Mouse (Mus musculus): ENCODE measurements around the gene Saa2. TPM values are rescaled to one million over a fixed set of nuclear protein-coding genes. Genes with fewer than 3 reads are reported as not detected.

Saa2 gene
- total RNA-seq, 2 experiments from 2014 or later, result not detected

DNA sequence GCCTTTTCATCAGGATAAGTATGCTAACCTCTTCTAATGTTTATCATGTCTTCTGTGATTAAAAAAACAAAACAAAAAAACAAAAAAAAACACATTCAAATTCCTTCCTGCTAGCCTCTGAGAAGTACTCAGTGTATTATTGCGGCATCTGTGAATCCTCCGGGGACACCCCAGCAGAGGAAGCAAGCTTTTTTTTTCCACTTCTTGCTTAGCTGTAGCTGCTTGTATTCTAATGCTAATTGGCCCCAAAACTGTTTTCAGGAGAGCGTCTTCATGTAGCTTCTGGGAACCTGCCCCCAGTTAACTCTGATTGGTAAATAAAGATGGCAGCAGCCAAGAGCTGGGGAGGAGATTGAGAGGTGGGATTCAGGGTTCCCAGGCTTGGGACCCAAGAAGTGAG is 3.1 kb upstream of the Saa2 start:
- no peak for ATAC-seq (replicated peaks; ENCODE audit: low FRiP score, low TSS enrichment, poor library complexity, severe bottlenecking)

DNA sequence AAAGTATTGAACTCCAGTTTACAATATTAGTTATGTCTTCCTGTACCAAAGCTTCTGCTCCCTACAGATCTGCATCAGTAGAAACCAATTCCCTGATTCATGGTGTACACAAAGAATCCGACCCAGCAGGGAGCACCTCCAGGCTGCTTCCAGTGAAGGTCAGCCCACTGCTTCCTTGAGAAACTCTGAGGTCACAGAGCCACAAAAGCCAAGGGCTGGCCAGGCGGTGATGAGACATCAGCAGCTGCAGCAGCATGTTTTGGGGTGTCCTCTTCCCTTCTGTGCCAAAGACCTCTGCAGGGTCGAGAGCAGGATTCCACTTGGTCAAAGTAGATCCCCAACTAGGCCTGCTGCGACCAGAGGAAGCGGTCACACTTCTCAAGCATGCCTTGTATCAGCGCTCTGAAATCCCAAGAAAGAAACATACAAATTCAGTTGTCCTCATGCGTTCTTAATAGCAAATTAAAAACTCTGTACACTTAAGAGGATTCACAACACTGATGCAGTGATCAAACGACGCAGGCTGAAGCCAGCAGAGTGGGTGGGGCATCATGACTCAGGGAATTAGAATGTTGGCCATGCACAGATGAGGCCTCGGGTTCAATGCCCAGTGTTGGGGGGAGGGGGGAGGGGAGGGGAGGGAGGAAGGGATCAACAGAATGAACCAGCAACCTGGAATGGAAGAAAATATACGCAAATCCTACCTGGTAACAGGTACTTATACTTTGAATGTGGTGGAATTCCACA is 9.6 kb downstream of the Saa2 start:
- ATAC-seq (replicated peaks; ENCODE audit: low FRiP score, low TSS enrichment, poor library complexity, severe bottlenecking), result no peak

DNA sequence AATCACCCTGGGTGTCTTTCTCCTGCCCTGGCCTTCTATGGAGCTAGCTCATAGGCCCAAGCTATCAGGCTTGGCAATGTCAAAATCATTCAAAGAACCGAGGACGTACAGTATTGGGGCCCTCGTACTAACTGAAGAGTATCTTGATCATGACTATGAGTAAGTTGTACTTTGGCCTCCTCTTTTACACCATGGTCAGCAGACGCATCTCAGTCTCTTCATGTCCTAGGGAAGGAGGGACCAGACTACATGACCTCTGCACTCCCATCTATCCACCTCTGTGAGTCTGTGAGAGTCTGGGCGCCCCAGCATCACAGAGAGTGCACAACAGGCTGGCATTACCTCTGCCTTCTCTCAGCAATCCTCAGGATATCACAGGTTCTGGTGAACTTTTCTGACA is 11.0 kb downstream of the Saa2 start:
- no peak for ATAC-seq (replicated peaks; ENCODE audit: low FRiP score, low TSS enrichment, poor library complexity, severe bottlenecking)

DNA sequence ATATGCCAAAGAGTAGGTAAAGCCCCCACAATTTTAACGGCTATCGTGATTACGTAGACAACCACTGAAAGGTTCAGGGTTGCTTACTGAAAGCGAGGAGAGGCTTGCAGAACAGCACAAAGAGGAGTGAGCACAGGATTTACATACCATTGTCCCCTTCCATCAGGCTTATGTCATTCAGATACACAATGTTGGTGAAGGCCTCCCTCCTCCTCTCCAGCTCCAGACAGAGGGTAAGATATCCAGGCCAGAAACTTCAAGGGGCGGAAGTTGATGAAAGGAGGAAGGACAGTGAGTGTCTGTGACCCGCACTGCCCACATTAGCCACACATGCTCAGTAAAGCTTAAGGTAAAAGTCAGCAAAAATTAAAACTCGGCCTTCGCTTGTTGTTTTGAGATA is 13.1 kb downstream of the Saa2 start:
- no peak for ATAC-seq (replicated peaks; ENCODE audit: low FRiP score, low TSS enrichment, poor library complexity, severe bottlenecking)

DNA sequence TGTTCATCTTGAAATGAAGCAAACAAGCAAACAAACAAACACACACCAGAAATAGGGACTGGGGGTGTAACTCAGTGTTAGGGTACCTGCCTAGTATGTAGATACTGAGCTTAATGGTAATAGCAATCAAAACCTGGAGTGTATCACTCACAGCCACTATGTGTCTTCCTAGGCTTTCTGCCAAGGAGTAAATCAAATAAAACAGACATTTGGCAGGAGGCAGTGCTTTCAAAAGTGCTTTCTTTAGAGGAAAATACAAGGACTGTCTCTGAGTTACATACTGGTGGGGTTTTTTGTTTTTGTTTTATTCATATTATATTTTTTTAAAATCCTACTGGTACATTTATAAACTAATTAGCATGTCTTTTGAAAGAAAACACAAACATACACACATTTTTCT is 15.8 kb downstream of the Saa2 start:
- no peak for ATAC-seq (replicated peaks; ENCODE audit: low FRiP score, low TSS enrichment, poor library complexity, severe bottlenecking)

DNA sequence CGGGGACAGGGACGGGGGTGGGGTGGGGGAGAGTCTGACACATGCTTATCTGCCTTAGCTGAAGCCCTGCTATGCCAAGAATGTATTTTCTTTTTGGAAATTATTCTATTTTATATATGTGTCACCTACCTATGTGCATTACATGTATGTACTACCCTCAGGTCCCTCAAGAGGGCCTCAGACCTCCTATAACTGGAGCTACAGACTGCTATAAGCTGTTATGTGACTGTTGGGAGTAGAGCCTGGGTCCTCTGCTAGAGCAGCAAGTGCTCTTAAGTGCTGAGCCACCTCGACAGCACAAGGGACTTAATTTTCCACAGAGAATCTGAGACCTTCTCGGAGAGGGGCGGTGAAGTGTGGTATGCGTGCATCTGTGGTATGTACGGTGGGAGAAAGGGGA is 16.9 kb downstream of the Saa2 start:
- ATAC-seq (replicated peaks; ENCODE audit: low FRiP score, low TSS enrichment, poor library complexity, severe bottlenecking), result no peak

DNA sequence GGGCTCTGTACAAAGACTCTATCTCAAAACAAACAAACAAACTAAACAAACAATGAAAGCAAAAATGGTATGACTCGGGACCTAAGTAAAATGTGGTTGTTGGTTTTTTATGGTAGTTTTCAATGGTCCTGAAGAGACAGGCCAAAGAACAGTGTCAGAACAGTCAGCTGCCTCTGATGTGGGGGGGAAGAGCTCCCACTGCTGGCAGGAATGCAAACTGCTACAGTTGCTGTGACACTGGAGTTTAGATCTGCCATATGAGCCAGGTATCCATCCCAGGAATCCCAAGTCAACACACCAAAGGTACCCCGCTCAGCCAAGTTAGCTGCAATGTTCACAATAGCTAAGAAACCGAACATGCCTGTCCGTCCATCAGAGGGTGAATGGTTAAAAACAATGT is 19.1 kb downstream of the Saa2 start:
- ATAC-seq (replicated peaks; ENCODE audit: low FRiP score, low TSS enrichment, poor library complexity, severe bottlenecking), result peak; percentile 74

DNA sequence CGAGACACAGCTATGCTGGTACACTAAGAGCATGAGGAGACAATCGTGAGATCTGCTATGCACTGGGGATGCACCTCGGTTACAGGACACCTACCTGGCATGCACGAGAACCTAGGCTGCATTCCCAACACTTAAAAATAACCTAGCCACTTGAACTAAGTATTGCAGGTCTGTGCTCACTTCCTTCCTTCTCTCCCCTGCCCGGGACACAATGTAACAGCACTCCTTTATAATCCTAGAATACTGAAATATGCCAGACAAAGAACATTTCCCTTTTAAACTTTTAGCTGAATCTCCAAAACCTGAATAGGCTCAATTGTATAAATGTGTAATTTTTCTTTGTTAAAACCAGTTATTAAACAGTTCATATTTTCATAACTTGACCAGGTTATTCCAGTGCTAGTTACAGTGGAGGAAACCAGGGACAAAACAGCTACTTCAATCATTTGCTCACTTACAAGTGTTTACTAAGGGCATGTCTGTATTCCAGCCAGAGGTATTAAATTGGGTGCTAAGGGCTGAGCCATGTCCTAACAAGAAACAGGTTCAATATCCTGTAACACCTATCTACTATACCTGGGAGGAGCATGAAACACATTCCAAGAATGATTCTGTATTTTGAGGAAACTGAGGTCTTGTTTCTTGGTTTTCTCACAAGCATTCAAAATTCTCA is 37.7 kb downstream of the Saa2 start:
- ATAC-seq (replicated peaks; ENCODE audit: low FRiP score, low TSS enrichment, poor library complexity, severe bottlenecking), result no peak

DNA sequence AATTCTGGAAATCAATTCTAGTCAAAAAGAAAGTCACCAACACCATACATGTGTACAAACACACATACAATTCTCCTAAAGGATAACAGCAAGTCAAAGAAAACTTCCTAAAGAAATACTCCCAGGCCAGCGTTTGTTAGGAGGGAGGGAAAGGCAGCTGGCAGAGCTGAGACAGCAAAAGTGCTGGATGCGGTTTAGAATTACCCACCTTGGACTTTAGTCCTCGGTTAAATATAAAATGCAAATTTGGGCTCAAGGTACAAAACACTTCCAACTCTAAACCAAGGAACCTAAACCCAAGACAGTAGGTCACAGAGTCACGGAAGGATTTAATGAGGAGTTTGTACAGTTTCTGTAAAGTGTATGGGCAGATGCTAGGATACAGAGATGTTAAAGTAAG is 42.3 kb downstream of the Saa2 start:
- ATAC-seq (replicated peaks; ENCODE audit: low FRiP score, low TSS enrichment, poor library complexity, severe bottlenecking), result no peak

DNA sequence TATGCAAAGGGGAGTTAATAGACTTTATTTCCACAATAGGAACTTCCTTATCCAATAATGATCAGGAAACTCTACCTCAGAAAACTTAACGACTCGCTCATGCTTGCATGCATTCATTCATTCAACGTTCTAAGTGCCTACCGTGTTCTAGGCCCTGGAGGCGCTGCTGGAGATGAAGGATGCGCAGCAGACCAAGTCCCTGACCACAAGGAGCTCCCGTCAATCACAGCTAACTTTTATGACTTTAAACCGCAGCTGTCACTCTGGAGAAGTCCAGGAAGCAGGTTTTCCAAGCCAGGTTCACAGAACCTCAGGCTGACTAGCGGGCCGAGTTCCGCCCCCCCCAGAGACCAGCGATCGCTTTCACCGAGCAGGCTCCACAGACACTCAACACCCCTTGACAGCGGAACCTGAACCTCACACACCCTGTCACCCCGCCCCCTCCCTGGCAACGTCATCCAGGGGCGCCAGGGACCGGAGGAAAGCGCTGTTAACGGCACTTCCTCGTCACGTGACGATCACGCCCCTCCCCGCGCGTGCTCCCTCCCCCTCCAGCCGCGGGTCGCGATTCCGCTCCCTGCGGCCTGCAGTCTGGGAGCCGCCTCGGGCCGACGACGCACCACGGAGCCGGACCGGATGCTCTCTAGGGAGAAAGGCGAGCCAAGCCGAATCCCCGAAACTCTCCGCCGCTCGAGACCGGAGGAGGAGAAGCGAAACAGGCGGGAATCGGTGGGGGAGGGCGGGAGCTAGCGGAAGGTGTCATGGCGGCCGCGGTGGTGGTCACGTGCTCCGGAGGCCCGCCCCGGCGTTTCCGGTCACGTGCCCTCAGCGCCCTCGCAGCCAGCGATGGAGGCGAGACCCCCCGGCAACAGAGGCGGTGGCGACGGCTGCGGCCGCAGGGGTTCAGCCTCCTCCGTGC is 44.0 kb downstream of the Saa2 start, which contains the start of the genes Hps5 and Gtf2h1:
Hps5 (minus strand) TSS at position 778 of the 919 bp plus-strand sequence.
Gtf2h1 (plus strand) TSS at position 817 of the 919 bp plus-strand sequence.
- ATAC-seq (replicated peaks; ENCODE audit: low FRiP score, low TSS enrichment, poor library complexity, severe bottlenecking), result peak; percentile 99

DNA sequence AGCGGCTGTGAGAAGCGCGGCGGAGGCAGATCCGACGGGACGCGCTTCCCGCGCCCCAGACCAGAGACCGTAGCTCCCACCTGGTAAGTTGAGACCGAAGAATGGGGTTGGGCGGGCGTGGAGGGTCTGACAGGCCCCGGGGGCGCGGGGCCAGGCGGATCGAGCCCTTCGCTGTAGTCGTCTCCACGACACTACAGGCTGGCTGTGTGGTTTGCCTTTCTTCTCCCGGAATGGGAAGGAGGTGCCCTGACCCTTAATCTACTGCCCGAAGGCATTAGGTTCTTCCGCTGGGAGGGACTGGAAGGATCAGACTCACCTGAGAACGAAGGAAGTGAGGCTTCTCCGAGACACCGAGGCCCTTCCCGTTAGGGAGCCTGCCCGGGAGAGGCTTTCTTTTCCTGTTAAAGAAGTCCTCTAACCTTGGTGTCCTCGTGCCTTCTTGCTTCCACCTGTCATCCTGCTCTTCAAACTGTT is 44.7 kb downstream of the Saa2 start:
- ATAC-seq (replicated peaks; ENCODE audit: low FRiP score, low TSS enrichment, poor library complexity, severe bottlenecking), result no peak

DNA sequence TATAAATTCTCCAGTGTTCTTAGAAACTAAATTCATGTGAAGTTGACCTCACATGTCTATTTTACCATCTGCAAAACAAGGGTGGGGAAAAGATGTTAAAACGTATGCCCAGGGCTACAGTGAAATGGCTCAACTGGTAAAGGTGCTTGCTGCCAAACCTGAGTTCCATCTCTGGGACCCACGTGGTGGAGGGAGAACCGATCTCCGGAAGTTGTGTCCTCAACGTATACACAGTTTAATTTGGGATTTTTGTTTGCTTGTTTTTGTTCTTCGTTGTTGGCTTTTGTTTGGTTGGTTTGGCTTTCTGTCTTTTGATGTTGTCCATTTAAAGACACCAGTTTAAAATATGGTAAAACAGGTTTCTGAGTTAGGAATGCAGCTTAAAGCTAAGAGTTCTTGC is 45.2 kb downstream of the Saa2 start:
- ATAC-seq (replicated peaks; ENCODE audit: low FRiP score, low TSS enrichment, poor library complexity, severe bottlenecking), result no peak

Other genes starting within 250 kb of the Saa2 start
- gene Sergef, start 112.0 kb upstream of the Saa2 start, total RNA-seq (2014; fragmentation: Nextera tagmentation), result 8.6 and 17.3 TPM in 2 replicates
- gene Sergef, start 112.0 kb upstream of the Saa2 start, total RNA-seq (2017), result 9.0 and 10.2 TPM in 2 replicates
- gene Tph1, start 79.3 kb upstream of the Saa2 start, total RNA-seq (2014; fragmentation: Nextera tagmentation), result not detected in 2 replicates
- gene Tph1, start 79.3 kb upstream of the Saa2 start, total RNA-seq (2017), result not detected in 2 replicates
- gene Saal1, start 41.1 kb upstream of the Saa2 start, total RNA-seq (2014; fragmentation: Nextera tagmentation), result 19.2 and 19.7 TPM in 2 replicates
- gene Saal1, start 41.1 kb upstream of the Saa2 start, total RNA-seq (2017), result 20.5 and 23.1 TPM in 2 replicates
- gene Saa3, start 36.1 kb upstream of the Saa2 start, total RNA-seq (2014; fragmentation: Nextera tagmentation), result not detected in 2 replicates
- not detected in 2 replicates for gene Saa3, start 36.1 kb upstream of the Saa2 start, total RNA-seq (2017)
- gene Saa4, start 19.2 kb upstream of the Saa2 start, total RNA-seq (2014; fragmentation: Nextera tagmentation), result not detected in 2 replicates
- not detected in 2 replicates for gene Saa4, start 19.2 kb upstream of the Saa2 start, total RNA-seq (2017)
- not detected in 2 replicates for gene Saa1, start 8.8 kb upstream of the Saa2 start, total RNA-seq (2014; fragmentation: Nextera tagmentation)
- gene Saa1, start 8.8 kb upstream of the Saa2 start, total RNA-seq (2017), result not detected in 2 replicates
- 21.2 and 21.7 TPM in 2 replicates for gene Hps5, start 44.3 kb downstream of the Saa2 start, total RNA-seq (2014; fragmentation: Nextera tagmentation)
- gene Hps5, start 44.3 kb downstream of the Saa2 start, total RNA-seq (2017), result 16.2 and 25.1 TPM in 2 replicates
- 64.4 and 68.6 TPM in 2 replicates for gene Gtf2h1, start 44.3 kb downstream of the Saa2 start, total RNA-seq (2014; fragmentation: Nextera tagmentation)
- gene Gtf2h1, start 44.3 kb downstream of the Saa2 start, total RNA-seq (2017), result 144 and 158 TPM in 2 replicates
- gene Ldha, start 89.7 kb downstream of the Saa2 start, total RNA-seq (2014; fragmentation: Nextera tagmentation), result 663 and 668 TPM in 2 replicates
- gene Ldha, start 89.7 kb downstream of the Saa2 start, total RNA-seq (2017), result 397 and 483 TPM in 2 replicates
- gene Ldhc, start 109.4 kb downstream of the Saa2 start, total RNA-seq (2014; fragmentation: Nextera tagmentation), result not detected in 2 replicates
- gene Ldhc, start 109.4 kb downstream of the Saa2 start, total RNA-seq (2017), result not detected in 2 replicates
- gene Tsg101, start 168.2 kb downstream of the Saa2 start, total RNA-seq (2014; fragmentation: Nextera tagmentation), result 69.9 and 95.9 TPM in 2 replicates
- 42.1 and 79.1 TPM in 2 replicates for gene Tsg101, start 168.2 kb downstream of the Saa2 start, total RNA-seq (2017)
- 11.1 and 12.0 TPM in 2 replicates for gene Uevld, start 206.7 kb downstream of the Saa2 start, total RNA-seq (2014; fragmentation: Nextera tagmentation)
- 7.9 and 8.0 TPM in 2 replicates for gene Uevld, start 206.7 kb downstream of the Saa2 start, total RNA-seq (2017)
- not detected in 2 replicates for gene Gm9999, start 231.8 kb downstream of the Saa2 start, total RNA-seq (2014; fragmentation: Nextera tagmentation)
- not detected in 2 replicates for gene Gm9999, start 231.8 kb downstream of the Saa2 start, total RNA-seq (2017)

Data from megakaryocyte-erythroid progenitor cell, adult 5-6 weeks (primary cell).